Mouse (Mus musculus): ENCODE data around the gene Stx8.

Stx8 gene

GRCm38 (mm10) chr11:68145586-68146455 is 179.8 kb downstream of the Stx8 start:
- DNase-seq (ENCODE audit: low spot score) = no peak

- DNase-seq (ENCODE audit: low spot score) = no peak
Measured at GRCm38 (mm10) chr11:68146456-68146851, 180.5 kb downstream of the Stx8 start.

DNA sequence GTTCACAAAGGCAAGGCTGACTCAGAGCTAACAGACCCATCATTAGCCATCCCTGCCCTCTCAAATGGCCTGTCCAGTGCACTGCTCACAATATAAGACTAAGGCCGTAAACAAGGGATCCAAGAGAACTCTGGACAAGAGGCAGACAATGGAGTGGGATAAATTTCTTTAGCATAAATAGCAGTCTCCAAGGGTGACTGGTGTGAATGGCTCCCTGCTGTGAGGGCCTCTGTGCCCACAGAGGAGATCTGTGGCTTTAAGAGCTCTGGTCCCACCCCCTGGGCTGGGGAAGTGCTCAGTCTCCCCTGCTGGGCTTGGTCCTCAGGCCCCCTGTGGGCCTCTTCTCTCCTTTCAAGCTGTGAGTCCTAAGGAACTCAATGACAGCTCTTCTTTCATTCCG is 184.9 kb downstream of the Stx8 start:
- no peak for DNase-seq (ENCODE audit: low spot score)

DNA sequence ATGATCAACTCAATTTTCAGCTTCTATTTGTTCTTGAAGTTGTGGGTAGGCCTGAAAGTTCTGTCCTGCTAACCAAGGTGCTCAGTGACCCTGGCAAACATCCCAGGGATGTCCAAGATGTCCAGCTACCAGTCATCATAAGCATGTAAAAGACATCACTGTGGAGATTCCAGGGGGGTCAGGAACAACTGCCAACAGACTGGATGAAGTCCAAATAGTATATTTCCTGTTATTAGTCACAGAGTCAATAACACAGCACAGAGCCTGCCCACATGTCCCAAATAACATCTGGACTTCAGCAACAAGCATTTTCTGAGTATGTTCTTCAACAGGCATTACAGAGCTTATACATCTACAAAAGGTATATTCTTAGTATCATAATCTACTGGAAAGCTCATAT is 189.8 kb downstream of the Stx8 start:
- no peak for DNase-seq (ENCODE audit: low spot score)

DNA sequence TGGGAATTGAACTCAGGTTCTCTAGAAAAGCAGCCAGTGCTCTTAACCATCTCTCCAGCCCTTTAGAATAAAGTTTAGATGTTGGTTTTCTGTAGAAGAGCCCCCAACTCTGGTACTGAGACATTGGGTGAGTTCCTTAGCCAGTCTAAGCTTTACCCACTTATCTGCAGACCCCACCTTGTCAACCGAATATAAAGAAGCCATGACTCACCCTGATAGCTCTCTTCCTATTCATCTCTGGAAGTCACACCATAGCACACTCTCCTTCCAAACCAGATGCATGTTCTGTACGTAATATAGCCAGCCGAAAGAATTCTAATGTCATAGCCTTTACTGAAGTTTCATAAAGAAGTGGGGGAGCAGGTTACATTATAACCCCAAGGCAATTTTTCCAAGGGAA is 192.2 kb downstream of the Stx8 start:
- no peak for DNase-seq (ENCODE audit: low spot score)

GRCm38 (mm10) chr11:68159867-68160266 is 193.9 kb downstream of the Stx8 start:
- no peak for DNase-seq (ENCODE audit: low spot score)

GRCm38 (mm10) chr11:68164408-68164807 is 198.4 kb downstream of the Stx8 start:
- no peak for DNase-seq (ENCODE audit: low spot score)

- no peak for DNase-seq (ENCODE audit: low spot score)
Measured at GRCm38 (mm10) chr11:68168427-68168826, 202.4 kb downstream of the Stx8 start.

GRCm38 (mm10) chr11:68171973-68172647 is 206.1 kb downstream of the Stx8 start:
- no peak for DNase-seq (ENCODE audit: low spot score)

DNA sequence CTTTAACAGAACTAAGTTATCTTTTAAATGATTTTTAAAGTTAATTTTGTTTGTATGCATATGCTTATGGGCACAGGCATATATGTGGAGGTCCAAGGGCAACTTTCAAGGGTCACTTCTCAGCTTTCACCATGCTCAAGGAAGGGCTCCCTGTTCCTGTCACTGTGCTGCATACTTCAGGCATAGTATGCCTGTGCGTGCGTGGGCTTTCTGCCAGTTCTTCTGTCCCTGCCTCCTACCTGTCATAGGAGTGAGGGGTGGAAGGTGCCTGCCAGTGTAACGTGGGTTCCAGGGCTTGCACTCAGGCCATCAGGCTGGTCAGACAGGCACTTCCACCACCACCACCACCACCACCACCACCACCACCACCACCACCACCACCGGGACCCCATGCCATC is 206.7 kb downstream of the Stx8 start:
- DNase-seq (ENCODE audit: low spot score) = no peak

DNA sequence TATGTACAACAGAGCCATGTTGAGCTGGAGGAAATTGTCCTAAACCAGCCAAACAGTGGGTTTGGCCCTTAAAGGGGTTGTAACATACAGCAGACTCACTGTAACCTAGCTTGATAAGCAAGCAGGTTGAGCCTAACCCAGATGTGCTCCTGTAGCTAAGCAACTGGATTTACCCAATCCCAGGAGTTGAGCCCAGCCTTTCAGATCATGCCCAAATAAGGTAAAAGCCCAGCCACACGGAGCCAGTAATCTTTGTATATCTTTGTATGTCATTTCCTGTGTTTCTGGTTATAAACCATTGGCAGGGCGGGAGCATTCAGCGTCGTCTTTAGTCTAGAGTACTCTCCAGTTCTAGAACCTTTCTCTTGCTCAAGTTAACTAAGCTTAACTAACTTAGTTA is 210.6 kb downstream of the Stx8 start:
- DNase-seq (ENCODE audit: low spot score) = no peak

- no peak for DNase-seq (ENCODE audit: low spot score)
Measured at GRCm38 (mm10) chr11:68177415-68177814, 211.4 kb downstream of the Stx8 start.

DNA sequence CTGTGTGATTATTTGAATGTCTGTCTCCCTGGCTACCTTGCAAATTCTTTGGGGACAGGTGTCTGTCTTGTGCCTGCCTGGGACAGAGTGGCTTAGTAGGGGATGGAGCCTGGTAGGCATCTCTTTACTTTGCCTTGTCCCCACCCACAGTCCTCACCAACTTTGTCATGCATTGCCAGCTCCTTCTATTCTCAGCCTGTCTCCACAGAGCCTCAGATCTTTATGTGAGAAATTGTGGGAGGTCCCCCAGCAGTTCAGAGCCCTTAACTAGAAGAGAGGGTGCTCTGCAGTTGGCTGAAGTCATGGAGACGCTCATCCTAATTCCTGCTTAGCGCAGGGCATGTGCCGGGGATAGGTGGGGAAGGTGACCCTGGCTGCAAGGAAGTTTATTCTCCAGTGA is 219.7 kb downstream of the Stx8 start:
- DNase-seq (ENCODE audit: low spot score) = no peak

DNA sequence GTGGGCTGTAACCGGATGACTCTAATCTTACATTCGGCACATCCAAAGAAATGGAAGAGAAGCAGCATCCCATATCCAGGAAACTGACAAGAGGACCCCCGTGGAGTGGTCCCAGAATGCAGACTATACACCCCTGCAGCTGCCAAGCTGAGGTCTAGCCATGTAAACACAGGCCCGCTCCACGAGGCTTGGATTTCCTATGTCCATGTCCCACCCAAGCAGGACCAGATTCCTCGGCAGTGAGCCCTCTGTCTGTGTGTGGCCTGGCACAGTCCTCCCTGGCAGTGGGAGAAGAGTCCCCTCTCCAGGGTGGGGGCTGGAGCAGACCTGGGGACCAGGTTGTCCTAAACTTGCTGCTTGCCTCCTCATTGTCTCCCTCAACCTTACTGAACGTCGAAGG is 221.2 kb downstream of the Stx8 start:
- no peak for DNase-seq (ENCODE audit: low spot score)

- no peak for DNase-seq (ENCODE audit: low spot score)
Measured at GRCm38 (mm10) chr11:68188695-68189201, 222.8 kb downstream of the Stx8 start.

DNA sequence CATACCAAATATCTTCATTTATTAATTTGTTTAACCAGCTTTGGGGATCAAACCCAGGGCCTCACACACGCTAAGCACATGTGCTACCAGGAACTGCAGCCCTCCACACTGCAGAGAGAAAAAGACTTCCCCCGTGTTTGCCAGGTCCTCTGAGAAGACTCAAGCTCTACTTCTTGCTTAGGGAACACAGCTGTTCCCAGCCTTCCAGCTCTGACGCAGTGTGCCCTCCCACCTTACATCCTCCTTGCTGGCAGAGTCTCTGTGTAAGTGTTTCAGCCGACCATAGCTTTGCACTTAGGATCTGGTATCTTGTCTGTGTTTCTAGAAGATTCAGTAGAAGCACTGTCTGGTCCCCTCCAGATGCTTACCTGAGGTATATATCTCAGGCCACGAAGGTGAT is 224.9 kb downstream of the Stx8 start:
- no peak for DNase-seq (ENCODE audit: low spot score)

GRCm38 (mm10) chr11:68195168-68195567 is 229.2 kb downstream of the Stx8 start:
- DNase-seq (ENCODE audit: low spot score) = no peak

GRCm38 (mm10) chr11:68195693-68196176 is 229.7 kb downstream of the Stx8 start:
- DNase-seq (ENCODE audit: low spot score) = no peak

DNA sequence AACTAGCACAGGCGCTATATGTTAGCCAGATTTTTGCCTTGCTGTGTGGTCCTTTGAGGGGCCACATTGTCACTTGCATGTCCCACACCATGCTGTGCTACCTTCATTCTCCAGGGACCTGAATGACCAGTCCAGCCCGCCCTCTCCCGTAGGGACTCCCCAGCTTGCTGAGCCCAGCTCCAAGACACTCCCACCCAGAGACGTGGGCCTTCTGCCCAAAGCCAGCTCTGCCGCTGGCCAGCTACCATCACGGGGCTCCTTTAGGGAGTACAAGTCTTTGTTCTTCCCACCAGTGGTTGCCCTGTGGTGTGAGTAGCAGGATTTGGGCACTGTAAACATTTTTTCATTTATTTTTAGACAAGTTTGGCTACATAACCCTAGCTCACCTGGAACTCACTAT is 230.6 kb downstream of the Stx8 start:
- no peak for DNase-seq (ENCODE audit: low spot score)

GRCm38 (mm10) chr11:68197471-68197870 is 231.5 kb downstream of the Stx8 start:
- no peak for DNase-seq (ENCODE audit: low spot score)

- no peak for DNase-seq (ENCODE audit: low spot score)
Measured at GRCm38 (mm10) chr11:68198696-68199095, 232.7 kb downstream of the Stx8 start.

DNA sequence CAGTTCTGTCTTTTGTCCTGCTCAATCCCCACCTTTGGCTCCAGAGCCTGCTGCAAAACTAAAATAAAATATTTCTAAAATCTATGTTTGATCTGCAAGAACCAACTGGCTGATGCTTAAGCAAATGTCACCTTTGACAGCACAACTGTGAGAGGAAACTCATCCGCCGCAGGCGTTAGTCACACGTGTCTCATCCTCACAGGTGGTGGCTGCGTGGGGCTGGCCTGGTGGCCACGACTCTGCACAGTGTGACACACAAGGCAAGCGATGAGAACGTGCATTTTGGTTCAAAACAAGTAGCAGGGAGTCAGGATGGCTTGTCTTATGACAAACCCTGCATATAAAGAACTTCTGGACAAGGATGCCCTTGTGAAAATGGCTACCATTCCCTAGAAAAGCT is 233.1 kb downstream of the Stx8 start:
- DNase-seq (ENCODE audit: low spot score) = no peak

GRCm38 (mm10) chr11:68199801-68200423 is 233.9 kb downstream of the Stx8 start:
- no peak for DNase-seq (ENCODE audit: low spot score)
